Mouse (Mus musculus): ENCODE results near the gene Dus1l.

- no peak for TF ChIP-seq CTCF (IDR thresholded peaks at IDR 0.05; ENCODE audit: borderline replicate concordance, control insufficient read depth, extremely low read depth, insufficient read depth, low read length, poor library complexity)
- TF ChIP-seq POLR2A (IDR thresholded peaks at IDR 0.05; ENCODE audit: control insufficient read depth, extremely low read depth, insufficient read depth, low read length, poor library complexity) = no peak
Measured at GRCm38 (mm10) chr11:120822831-120823550, 26.8 kb upstream of the Dus1l start.
